Comparison of ENCODE assay signal across 26 mouse cellular contexts in genomic region chr3:145785244-145785643, GRCm38 (mm10).
"Had no signal": no experiment of that assay in that cellular context is flagged by ENCODE, and none has a peak within 500 bp of the region (broad histone marks: within the 10 kb centered on the region; RNA-seq: fewer than 3 reads in every experiment).

No protein-coding gene starts in this region.

- H3K9me3 ChIP-seq: heart, embryonic 12.5 days; hindbrain, embryonic 10.5 days; hindbrain, embryonic 12.5 days; intestine, embryonic 15.5 days; limb, embryonic 10.5 days; limb, embryonic 12.5 days; liver, embryonic 13.5 days; liver, embryonic 15.5 days had no signal

- H3K36me3 ChIP-seq: heart, embryonic 12.5 days; hindbrain, embryonic 10.5 days; hindbrain, embryonic 12.5 days; intestine, embryonic 15.5 days; limb, embryonic 10.5 days; limb, embryonic 12.5 days; liver, embryonic 13.5 days; liver, embryonic 15.5 days had no signal

- H3K27me3 ChIP-seq: heart, embryonic 12.5 days; hindbrain, embryonic 12.5 days; intestine, embryonic 15.5 days; limb, embryonic 12.5 days; liver, embryonic 13.5 days; liver, embryonic 15.5 days had no signal

- H3K9ac ChIP-seq: heart, embryonic 12.5 days; hindbrain, embryonic 12.5 days; hindbrain, embryonic 14.5 days; intestine, embryonic 15.5 days; limb, embryonic 12.5 days; liver, embryonic 13.5 days; liver, embryonic 15.5 days; liver, postnatal 0 days had no signal

- DNase-seq: gastrocnemius, adult 2 months; gastrocnemius, postnatal 10 days; gastrocnemius, postnatal 25 days; heart, adult 2 months; heart, postnatal 10 days; heart, postnatal 4 days; kidney, postnatal 10 days; kidney, postnatal 25 days; kidney, postnatal 4 days; liver; liver, embryonic 13.5 days; liver, postnatal 0 days had no signal

- H3K27ac ChIP-seq: gastrocnemius, adult 2 months; heart, adult 2 months; hindbrain, embryonic 10.5 days; hindbrain, embryonic 12.5 days; hindbrain, embryonic 14.5 days; intestine, embryonic 15.5 days; layer of hippocampus, adult 2 months; left cerebral cortex, adult 2 months; limb, embryonic 10.5 days; limb, embryonic 12.5 days; liver, embryonic 13.5 days; liver, embryonic 15.5 days had no signal

- H3K4me1 ChIP-seq: limb, embryonic 12.5 days had no signal

- ATAC-seq: hindbrain, embryonic 16.5 days; inflammation-experienced regulatory T-cells, adult 6 months; intestine, embryonic 15.5 days; intestine, postnatal 0 days; liver, postnatal 0 days had no signal

- H3K4me2 ChIP-seq: heart, embryonic 12.5 days; hindbrain, embryonic 12.5 days; hindbrain, embryonic 14.5 days; intestine, embryonic 15.5 days; limb, embryonic 12.5 days; liver, embryonic 11.5 days; liver, embryonic 13.5 days; liver, embryonic 15.5 days had no signal

- H3K4me3 ChIP-seq: gastrocnemius, adult 2 months; heart, adult 2 months; heart, embryonic 12.5 days; hindbrain, embryonic 10.5 days; hindbrain, embryonic 12.5 days; intestine, embryonic 15.5 days; layer of hippocampus, adult 2 months; left cerebral cortex, adult 2 months; limb, embryonic 10.5 days; limb, embryonic 12.5 days; liver, embryonic 13.5 days; liver, embryonic 15.5 days had no signal
